Mouse (Mus musculus): ENCODE results near the gene Dis3l. TPM values are rescaled to one million over a fixed set of nuclear protein-coding genes. Genes with fewer than 3 reads are reported as not detected.

Gene Dis3l
- polyA plus RNA-seq, 1 experiment: 4.8 TPM

DNA sequence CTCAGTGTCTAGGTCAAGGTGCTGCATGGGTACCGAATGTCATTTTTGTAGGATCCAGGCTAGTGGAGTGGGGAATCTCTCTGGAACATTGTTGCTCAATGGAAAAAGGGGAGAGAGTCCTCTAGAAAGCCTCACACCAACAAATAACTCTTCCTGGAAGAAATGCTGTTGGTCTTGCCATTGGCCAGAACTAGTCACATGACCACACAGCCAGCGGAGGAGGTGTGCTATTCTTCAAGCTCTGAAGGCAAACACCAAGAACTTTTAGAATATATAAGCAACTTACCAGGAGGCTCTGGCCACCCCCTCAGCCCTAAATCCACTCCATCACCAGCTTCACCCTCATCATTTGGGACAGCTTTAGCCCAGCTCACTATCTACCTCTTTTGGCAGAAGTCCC is 2.6 kb upstream of the Dis3l start:
- no peak for TF ChIP-seq GATA1 (IDR thresholded peaks at IDR 0.05; ENCODE audit: low read length)

DNA sequence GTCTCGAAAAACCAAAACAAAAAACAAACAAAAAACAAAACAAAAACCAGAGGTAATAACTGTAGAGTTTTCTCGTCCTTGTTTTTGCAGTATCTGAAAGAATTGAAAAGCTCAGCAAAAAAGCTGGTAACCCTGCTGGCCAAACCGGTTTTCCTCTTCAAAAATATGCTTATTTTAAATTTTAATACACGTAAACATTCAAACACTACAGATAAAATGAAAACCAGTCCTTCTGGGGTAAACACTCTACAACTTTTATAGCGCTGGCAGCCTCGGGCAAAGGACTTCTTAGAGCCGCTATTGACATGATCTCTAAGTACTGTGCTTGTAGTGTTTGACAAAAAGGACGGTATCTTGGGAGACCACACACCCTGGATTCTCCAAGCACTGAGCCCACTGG is 583 bp upstream of the Dis3l start:
- TF ChIP-seq GATA1 (IDR thresholded peaks at IDR 0.05; ENCODE audit: low read length): no peak

DNA sequence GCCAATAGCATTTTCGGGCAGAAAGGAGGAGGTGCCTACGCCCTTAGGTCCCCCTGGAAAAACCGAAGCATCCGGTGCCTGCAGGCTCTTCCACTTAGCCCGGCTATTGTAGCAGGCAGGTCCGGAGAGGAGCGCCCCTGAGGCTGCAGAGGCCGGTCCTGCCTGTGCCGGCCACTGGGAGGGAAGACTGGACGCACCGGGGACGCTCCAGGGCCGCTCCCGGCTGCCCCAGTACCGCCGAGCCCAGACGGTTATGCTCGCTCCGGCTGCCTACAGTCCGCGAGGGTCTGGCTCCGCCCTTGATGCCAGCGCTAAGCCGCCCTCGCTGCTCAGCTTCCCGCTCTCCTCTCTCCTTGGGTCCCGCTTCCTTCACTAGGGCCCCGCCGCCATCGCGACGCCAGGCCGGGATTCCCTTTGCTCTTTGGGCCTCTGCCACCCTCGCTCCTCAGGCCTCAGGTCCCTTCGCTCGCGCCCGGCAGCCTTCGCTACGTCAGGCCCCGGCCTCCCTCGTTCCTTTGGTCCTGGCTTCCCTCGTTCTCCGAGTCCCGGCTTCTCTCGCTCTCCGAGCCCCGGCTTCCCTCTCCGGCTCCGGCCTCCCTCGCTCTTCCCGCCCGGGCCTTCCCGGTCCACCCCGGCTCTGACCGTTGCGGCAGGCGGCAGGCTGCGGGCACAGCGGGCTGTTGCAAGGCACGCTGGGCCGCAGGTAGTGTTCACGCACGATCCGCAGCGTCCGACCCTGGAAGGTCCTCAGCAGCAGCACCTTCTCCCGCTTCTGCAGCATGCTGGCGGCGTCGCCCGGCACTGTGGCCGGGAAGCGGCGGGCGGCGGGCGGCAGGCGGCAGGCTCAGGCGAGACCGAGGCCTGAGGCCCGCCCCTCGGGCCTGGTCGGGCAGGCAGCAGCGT is 486 bp downstream of the Dis3l start:
- no peak for TF ChIP-seq GATA1 (IDR thresholded peaks at IDR 0.05; ENCODE audit: low read length)

DNA sequence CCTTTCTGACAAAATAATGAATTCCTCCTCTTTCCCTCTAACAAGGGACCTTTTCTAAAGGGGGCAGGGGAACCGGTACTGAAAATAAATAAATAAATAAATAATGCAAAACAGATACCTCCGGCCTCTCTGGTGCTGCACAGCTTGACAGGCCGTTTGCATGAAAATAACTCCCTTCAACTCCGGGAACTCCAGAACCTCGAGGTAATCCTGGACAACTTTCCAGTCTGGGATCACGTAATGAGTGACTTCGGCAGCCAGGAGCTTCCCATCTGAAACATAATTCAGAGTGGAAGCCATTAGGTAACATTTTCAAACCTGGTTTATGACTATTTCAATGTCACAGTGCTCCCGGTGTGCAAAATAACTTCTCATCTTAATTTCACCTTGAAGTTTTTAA is 1.7 kb downstream of the Dis3l start:
- no peak for TF ChIP-seq GATA1 (IDR thresholded peaks at IDR 0.05; ENCODE audit: low read length)

DNA sequence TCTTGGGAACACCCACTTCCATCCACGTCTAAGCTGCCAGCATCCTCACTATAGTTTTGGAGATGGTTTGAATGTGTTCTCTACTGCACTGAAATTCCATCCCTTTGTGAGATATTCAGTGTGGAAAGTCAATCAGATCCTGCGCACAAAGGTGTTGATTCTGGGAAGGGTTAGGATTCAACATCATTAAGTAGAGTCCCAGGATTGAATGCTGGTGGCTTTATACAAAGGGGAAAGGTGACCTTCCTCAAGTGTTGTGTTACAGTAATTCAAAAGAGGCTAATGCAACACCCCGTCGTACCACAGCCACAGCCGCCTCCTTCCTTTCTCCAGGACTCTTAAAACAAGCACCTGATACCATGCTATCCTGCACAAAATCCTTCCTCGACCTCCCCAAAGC is 5.3 kb downstream of the Dis3l start:
- no peak for TF ChIP-seq GATA1 (IDR thresholded peaks at IDR 0.05; ENCODE audit: low read length)

DNA sequence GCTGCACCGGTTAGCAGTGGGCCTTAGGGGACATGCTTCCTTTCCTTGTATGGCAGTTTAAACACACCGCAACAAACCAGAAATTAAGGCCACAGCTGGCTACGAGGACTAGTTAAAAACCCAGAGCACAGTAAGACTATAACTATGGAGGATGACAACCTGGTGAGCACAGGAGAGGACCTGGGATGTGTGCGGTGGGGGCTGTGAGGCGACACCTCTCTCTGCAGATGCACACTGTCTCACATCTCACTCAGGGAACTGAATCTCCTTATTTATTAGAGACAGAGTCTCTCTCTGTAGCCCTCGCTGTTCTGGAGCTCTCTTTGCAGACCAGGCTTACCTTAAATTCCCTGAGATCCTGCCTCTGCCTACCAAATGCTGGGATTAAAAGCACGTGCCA is 17.1 kb downstream of the Dis3l start:
- no peak for TF ChIP-seq GATA1 (IDR thresholded peaks at IDR 0.05; ENCODE audit: low read length)

DNA sequence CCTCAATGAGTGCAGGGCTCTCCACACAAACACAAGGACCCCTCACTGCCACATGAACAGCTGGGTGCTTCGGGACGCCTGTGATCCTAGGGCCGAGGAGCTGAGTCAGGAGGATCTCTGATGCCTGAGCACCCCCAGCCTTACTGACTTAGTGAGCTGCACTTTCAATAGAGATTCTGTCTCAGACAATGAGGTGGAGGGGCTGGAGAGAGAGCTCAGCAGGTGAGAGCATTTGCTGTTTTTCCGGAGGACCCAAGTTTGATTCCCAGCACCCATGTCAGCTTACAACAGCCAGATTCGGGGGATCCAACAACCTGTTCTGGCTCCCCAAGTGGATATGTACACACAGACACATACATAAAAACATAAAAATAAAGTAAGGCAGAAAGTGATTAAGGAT is 24.1 kb downstream of the Dis3l start:
- no peak for TF ChIP-seq GATA1 (IDR thresholded peaks at IDR 0.05; ENCODE audit: low read length)

DNA sequence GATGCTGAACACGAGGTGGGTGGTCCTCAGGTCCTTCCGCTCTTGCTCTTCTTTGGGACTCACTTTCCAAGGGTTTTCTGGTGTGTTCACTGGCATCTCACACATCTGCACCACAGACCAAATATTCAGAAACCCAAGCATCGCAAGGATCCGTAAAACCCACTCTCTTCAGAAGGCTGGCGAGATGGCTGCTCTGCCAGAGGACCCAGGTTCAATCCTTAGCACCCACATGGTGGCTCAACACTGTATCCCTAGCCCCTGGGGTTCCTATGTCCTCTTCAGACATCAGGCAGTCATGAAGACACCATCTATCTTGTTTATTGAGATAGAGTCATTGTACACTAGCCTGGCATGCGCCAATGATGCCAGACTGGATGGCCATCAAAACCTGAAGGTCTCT is 26.4 kb downstream of the Dis3l start:
- no peak for TF ChIP-seq GATA1 (IDR thresholded peaks at IDR 0.05; ENCODE audit: low read length)

DNA sequence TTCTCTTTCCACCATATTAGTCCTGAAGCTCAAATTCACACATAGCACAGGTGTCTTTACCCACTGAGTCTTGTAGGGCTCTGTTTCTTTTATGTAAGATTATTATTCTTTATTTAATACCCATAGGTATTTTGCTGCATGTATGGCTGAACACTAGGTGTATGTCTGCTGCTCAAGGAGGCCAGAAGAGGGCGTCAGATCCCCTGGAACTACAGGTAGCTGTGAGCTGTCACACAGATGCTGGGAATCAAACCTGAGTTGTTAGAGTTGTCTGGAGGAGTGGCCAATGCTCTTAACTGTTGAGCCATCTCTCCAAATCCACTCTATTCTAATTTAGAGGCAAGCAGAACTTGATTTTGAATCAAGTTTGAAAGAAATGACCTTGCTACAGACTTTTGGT is 29.0 kb downstream of the Dis3l start:
- TF ChIP-seq GATA1 (IDR thresholded peaks at IDR 0.05; ENCODE audit: low read length): no peak

DNA sequence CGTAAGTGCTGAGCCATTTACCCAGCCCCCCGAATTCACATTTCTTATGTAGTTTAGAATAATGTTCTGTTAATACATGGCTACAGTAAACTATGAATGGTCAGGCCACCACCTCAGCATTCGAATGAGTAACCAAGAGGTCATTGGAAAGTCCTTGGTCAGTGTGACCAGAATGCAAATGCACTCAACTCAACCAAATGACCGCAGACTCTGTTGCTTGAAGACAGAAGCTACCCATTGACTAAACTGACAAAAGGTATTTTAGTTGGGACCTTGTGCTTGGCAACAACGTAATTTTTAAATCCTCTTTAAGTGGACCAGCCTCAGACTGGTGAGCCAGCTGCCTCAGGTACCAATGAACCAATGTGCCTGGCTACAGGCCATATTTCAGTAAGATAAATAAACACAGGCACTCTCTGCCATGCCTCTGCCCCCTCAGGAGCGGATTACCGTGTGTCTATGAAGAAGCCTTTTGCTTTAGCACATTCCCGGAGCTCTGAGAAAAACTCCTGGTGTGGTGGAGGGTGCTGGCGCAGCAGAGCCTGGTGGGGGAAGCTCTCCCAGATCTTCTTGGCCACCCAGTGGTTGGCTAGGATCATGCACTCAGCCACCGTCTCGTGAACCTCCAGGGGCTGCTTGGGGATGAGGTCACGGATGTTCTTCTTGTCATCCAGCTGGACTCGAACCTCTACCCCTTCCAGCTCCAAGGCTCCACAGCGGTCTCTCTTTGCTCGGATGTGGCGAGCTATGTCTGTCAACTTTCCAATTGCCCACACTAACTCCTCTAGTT is 29.9 kb downstream of the Dis3l start:
- no peak for TF ChIP-seq GATA1 (IDR thresholded peaks at IDR 0.05; ENCODE audit: low read length)

DNA sequence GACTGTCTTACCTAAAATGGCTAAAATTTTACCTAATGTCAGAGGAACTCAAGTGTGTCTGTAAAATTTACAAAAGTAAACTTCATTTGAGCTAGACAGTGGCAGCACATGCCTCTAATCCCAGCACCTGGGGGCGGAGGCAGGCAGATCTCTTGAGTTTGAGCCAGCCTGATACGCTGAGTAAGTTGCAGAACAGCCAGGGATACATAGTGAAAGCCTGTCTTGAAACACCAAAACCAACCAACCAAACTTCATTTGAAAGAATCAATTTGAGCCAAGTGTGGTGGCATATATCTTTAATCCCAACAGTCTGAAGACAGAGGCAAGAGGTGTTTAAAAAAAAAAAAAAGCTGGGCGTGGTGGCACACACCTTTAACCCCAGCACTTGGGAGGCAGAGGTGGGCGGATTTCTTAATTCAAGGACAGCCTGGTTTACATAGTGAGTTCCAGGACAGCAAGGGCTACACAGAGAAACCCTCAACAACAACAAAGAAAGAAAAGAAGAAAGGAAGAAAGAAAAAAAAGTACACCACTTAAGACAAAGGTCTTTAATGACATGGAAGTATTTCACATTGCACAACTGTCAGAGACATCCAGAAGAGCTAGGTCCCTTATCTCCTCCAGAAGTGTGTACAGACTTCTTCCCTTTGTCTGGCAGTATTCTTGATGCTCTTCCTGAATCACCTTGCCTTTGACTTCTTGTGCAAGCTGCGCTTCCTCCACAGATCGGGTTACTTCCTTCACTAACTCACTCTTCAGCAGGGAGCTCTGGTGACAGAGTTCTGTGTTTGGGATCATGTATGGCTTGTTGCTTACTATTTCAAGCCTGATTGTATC is 34.4 kb downstream of the Dis3l start:
- no peak for TF ChIP-seq GATA1 (IDR thresholded peaks at IDR 0.05; ENCODE audit: low read length)

DNA sequence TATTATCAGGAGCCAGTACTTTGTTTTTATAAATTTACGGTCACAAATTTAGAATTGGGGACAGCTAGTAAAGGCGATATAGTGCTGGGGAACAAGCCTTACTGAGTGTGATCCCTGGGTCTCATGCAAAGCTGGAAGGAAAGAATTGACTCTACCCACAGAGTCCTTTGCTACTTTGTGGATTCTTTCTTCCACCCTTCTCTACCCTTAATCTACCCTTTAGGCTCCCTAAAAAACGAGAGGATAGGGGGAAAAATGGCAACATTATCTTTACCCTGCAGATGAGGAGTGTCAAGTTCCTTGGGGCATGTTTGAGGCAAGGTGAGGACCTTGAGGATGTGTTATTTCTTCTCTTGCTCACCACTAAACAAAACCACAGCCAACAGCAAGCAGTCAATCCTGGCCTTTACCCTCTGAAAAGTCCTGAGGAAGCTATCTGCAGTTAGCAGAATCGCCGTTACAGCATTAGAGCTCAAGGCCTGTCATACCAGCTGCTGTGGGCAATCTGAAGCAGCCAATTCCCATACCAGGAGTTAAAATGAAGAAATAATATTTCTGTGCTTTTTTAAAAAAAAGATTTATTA is 58.6 kb downstream of the Dis3l start:
- no peak for TF ChIP-seq GATA1 (IDR thresholded peaks at IDR 0.05; ENCODE audit: low read length)

DNA sequence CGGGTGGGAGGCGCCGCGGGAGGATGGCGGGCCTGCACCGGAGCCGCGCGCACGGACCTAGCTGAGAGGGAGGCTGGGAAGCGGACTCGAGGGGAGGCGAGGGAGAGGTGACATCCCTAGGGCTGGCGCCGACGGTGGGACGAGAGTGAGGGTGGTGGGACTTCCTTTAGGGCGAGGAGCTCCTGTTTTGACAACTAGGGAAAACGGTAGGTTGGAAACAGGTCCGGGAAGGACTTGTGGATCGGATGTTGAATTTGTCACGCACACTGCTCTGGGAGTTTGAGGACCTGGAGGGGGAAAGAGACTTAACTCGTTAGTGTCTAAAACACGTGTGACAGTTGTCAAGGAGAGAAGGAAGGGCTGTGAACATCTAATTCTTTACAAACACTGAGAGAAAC is 59.3 kb downstream of the Dis3l start:
- no peak for TF ChIP-seq GATA1 (IDR thresholded peaks at IDR 0.05; ENCODE audit: low read length)

DNA sequence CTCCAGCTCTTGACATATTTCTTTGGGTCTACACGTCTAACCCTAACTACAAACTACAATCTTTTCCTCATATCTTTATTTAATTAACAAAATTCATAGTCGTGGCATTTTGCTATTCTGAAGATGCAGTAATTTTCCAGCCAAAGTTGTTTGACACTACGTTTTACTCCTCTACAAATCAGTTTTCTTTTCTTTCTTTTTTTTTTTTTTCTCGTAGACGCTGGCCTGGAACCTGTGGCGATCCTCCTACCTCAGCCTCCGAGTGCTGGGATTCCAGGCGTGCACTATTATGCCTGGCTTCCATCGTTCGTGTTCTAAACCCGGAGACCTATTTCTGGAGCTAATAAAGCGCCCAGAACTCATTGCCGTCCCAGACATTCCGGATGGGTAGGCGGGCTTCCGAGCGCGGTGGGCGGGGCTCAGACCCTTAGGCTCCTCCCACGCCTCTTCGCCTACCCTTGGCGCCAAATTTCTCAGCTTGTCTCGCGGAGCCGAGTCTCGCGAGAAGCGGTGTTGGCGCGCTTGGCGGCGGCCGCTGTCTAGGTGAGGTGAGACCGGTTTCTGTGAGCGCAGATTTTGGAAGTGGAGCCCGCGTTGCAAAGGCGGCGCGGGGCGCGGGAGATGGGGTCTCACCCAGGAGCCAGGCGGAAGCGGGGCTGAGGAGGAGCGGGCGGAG is 59.8 kb downstream of the Dis3l start, which contains the start of gene Tipin:
TSS of gene Tipin (plus strand) at position 477 of the 676 bp plus-strand sequence.
- TF ChIP-seq GATA1 (IDR thresholded peaks at IDR 0.05; ENCODE audit: low read length): no peak
